Mouse (Mus musculus): ENCODE measurements around the gene Pitpnm2. TPM values are rescaled to one million over a fixed set of nuclear protein-coding genes. Genes with fewer than 3 reads are reported as not detected.

The Pitpnm2 gene
- polyA plus RNA-seq, 1 experiment from 2014 or later, result 1.9 TPM

GRCm38 (mm10) chr5:124184898-124185701 is 64.5 kb downstream of the Pitpnm2 start:
- Histone ChIP-seq H3K9me3 (replicated peaks; ENCODE audit: control insufficient read depth, low read length) (no peaks in the 10 kb centered on the region), H3K27me3 (ENCODE audit: control insufficient read depth, insufficient read depth, low read depth, low read length) (no peaks in the 10 kb centered on the region), H3K27ac (ENCODE audit: low read length) (no peak overlapping the region), H3K4me2 (ENCODE audit: low read depth, low read length) (no peak overlapping the region), H3K36me3 (ENCODE audit: control insufficient read depth, insufficient read depth) (no peaks in the 10 kb centered on the region), H3K4me3 (ENCODE audit: low read depth, low read length) (no peak overlapping the region), H3K4me1 (ENCODE audit: control insufficient read depth, low read depth, low read length) (peaks cover 46% of the 10 kb centered on the region), H3K9ac (ENCODE audit: low read depth, low read length) (no peak overlapping the region)
- no peak for ATAC-seq (ENCODE audit: low read depth)
- WGBS (ENCODE audit: insufficient replicate concordance), result 80% methylated on average over 15 of the region's 15 CpGs

DNA sequence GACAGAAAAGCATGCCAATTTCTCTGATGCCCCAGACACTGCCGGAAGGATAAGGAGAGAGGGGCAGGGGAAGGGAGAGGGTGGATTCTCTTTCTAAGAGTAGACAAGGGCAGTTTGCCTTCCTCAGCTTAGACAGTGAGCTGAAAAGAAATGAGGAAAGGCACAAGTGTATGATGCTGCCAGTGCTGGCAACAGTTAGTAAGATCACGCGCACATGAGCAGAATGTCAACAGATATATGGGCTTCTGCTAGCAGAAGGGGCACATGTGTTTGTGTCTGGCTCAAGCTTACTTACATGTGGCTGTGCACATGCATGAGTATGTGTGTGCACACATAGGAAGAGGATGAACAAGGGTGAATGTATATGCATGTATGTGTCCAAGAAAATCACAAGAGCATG is 65.4 kb downstream of the Pitpnm2 start:
- Histone ChIP-seq H3K9me3 (replicated peaks; ENCODE audit: control insufficient read depth, low read length) (no peaks in the 10 kb centered on the region), H3K36me3 (ENCODE audit: control insufficient read depth, insufficient read depth) (no peaks in the 10 kb centered on the region), H3K4me2 (ENCODE audit: low read depth, low read length) (no peak overlapping the region), H3K9ac (ENCODE audit: low read depth, low read length) (no peak overlapping the region), H3K4me1 (ENCODE audit: control insufficient read depth, low read depth, low read length) (peaks cover 40% of the 10 kb centered on the region), H3K4me3 (ENCODE audit: low read depth, low read length) (no peak overlapping the region), H3K27me3 (ENCODE audit: control insufficient read depth, insufficient read depth, low read depth, low read length) (no peaks in the 10 kb centered on the region), H3K27ac (ENCODE audit: low read length) (no peak overlapping the region)
- no peak for ATAC-seq (ENCODE audit: low read depth)
- 83% methylated on average over 3 of the region's 3 CpGs for WGBS (ENCODE audit: insufficient replicate concordance)

GRCm38 (mm10) chr5:124182642-124183041 is 66.9 kb downstream of the Pitpnm2 start:
- peaks cover 44% of the 10 kb centered on the region for H3K4me1 ChIP-seq (ENCODE audit: control insufficient read depth, low read depth, low read length)
- no peak overlapping the region for H3K27ac ChIP-seq (ENCODE audit: low read length)
- no peaks in the 10 kb centered on the region for H3K9me3 ChIP-seq (replicated peaks; ENCODE audit: control insufficient read depth, low read length)
- H3K4me2 ChIP-seq (ENCODE audit: low read depth, low read length), result no peak overlapping the region
- H3K36me3 ChIP-seq (ENCODE audit: control insufficient read depth, insufficient read depth), result no peaks in the 10 kb centered on the region
- no peak overlapping the region for H3K9ac ChIP-seq (ENCODE audit: low read depth, low read length)
- H3K4me3 ChIP-seq (ENCODE audit: low read depth, low read length), result no peak overlapping the region
- WGBS (ENCODE audit: insufficient replicate concordance), result 73% methylated on average over 7 of the region's 7 CpGs
- no peak for ATAC-seq (ENCODE audit: low read depth)
- no peaks in the 10 kb centered on the region for H3K27me3 ChIP-seq (ENCODE audit: control insufficient read depth, insufficient read depth, low read depth, low read length)

DNA sequence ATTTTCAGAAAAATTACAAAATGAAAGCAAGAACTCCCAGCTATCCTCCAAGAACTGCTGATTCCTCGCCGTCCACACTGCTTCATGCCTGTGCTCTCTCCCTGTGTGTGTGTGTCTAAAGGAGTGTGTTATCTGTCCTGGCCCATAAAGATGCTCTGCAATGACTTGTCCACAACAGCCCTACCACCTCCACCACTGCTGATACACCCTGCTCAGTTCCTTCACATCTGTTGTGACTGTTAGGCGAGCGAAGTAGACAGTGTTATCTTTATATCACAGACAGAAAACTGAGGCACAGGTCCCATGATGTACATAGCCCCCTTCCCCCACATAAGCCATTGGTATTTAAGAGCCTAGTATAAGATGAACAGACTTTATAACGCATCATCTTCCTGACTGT is 67.5 kb downstream of the Pitpnm2 start:
- Histone ChIP-seq H3K9me3 (replicated peaks; ENCODE audit: control insufficient read depth, low read length) (no peaks in the 10 kb centered on the region), H3K4me1 (ENCODE audit: control insufficient read depth, low read depth, low read length) (peaks cover 39% of the 10 kb centered on the region), H3K27ac (ENCODE audit: low read length) (no peak overlapping the region; the same call in 1 of the 2 replicates), H3K4me2 (ENCODE audit: low read depth, low read length) (peak overlapping the region; percentile 35), H3K27me3 (ENCODE audit: control insufficient read depth, insufficient read depth, low read depth, low read length) (no peaks in the 10 kb centered on the region), H3K36me3 (ENCODE audit: control insufficient read depth, insufficient read depth) (no peaks in the 10 kb centered on the region), H3K4me3 (ENCODE audit: low read depth, low read length) (no peak overlapping the region), H3K9ac (ENCODE audit: low read depth, low read length) (no peak overlapping the region)
- 30% methylated on average over 5 of the region's 5 CpGs for WGBS (ENCODE audit: insufficient replicate concordance)
- peak; percentile 89 for ATAC-seq (ENCODE audit: low read depth)

- H3K4me3 ChIP-seq (ENCODE audit: low read depth, low read length), result no peak overlapping the region
- peak overlapping the region; percentile 51; the same call in 1 of the 2 replicates for H3K27ac ChIP-seq (ENCODE audit: low read length)
- H3K4me2 ChIP-seq (ENCODE audit: low read depth, low read length), result no peak overlapping the region; the same call in 1 of the 2 replicates
- H3K36me3 ChIP-seq (ENCODE audit: control insufficient read depth, insufficient read depth), result no peaks in the 10 kb centered on the region
- no peak overlapping the region for H3K9ac ChIP-seq (ENCODE audit: low read depth, low read length)
- no peak for ATAC-seq (ENCODE audit: low read depth)
- H3K9me3 ChIP-seq (replicated peaks; ENCODE audit: control insufficient read depth, low read length), result no peaks in the 10 kb centered on the region
- no peaks in the 10 kb centered on the region for H3K27me3 ChIP-seq (ENCODE audit: control insufficient read depth, insufficient read depth, low read depth, low read length)
- 76% methylated on average over 12 of the region's 12 CpGs for WGBS (ENCODE audit: insufficient replicate concordance)
- H3K4me1 ChIP-seq (ENCODE audit: control insufficient read depth, low read depth, low read length), result peaks cover 33% of the 10 kb centered on the region
Measured at GRCm38 (mm10) chr5:124180500-124181167, 68.9 kb downstream of the Pitpnm2 start.

- H3K27me3 ChIP-seq (ENCODE audit: control insufficient read depth, insufficient read depth, low read depth, low read length), result no peaks in the 10 kb centered on the region
Measured at GRCm38 (mm10) chr5:124179411-124179810, 70.1 kb downstream of the Pitpnm2 start.

GRCm38 (mm10) chr5:124176726-124177132 is 72.8 kb downstream of the Pitpnm2 start:
- no peaks in the 10 kb centered on the region for H3K9me3 ChIP-seq (replicated peaks; ENCODE audit: control insufficient read depth, low read length)
- no peak overlapping the region for H3K27ac ChIP-seq (ENCODE audit: low read length)
- H3K9ac ChIP-seq (ENCODE audit: low read depth, low read length), result no peak overlapping the region
- no peaks in the 10 kb centered on the region for H3K27me3 ChIP-seq (ENCODE audit: control insufficient read depth, insufficient read depth, low read depth, low read length)
- no peak for ATAC-seq (ENCODE audit: low read depth)
- WGBS (ENCODE audit: insufficient replicate concordance), result 63% methylated on average over 7 of the region's 7 CpGs
- H3K36me3 ChIP-seq (ENCODE audit: control insufficient read depth, insufficient read depth), result no peaks in the 10 kb centered on the region
- H3K4me3 ChIP-seq (ENCODE audit: low read depth, low read length), result no peak overlapping the region
- peaks cover 34% of the 10 kb centered on the region for H3K4me1 ChIP-seq (ENCODE audit: control insufficient read depth, low read depth, low read length)
- H3K4me2 ChIP-seq (ENCODE audit: low read depth, low read length), result no peak overlapping the region

More at GRCm38 (mm10) chr5:124179411-124179810, 70.1 kb downstream of the Pitpnm2 start:
- H3K27ac ChIP-seq (ENCODE audit: low read length), result no peak overlapping the region
- no peaks in the 10 kb centered on the region for H3K9me3 ChIP-seq (replicated peaks; ENCODE audit: control insufficient read depth, low read length)
- no peak overlapping the region for H3K4me3 ChIP-seq (ENCODE audit: low read depth, low read length)
- ATAC-seq (ENCODE audit: low read depth), result no peak
- no peak overlapping the region; the same call in 1 of the 2 replicates for H3K9ac ChIP-seq (ENCODE audit: low read depth, low read length)
- no peaks in the 10 kb centered on the region for H3K36me3 ChIP-seq (ENCODE audit: control insufficient read depth, insufficient read depth)
- 59% methylated on average over 4 of the region's 4 CpGs for WGBS (ENCODE audit: insufficient replicate concordance)
- H3K4me1 ChIP-seq (ENCODE audit: control insufficient read depth, low read depth, low read length), result peaks cover 38% of the 10 kb centered on the region
- no peak overlapping the region for H3K4me2 ChIP-seq (ENCODE audit: low read depth, low read length)

- WGBS (ENCODE audit: insufficient replicate concordance), result 34% methylated on average over 4 of the region's 4 CpGs
- no peak overlapping the region for H3K4me2 ChIP-seq (ENCODE audit: low read depth, low read length)
- peaks cover 22% of the 10 kb centered on the region for H3K4me1 ChIP-seq (ENCODE audit: control insufficient read depth, low read depth, low read length)
- H3K36me3 ChIP-seq (ENCODE audit: control insufficient read depth, insufficient read depth), result no peaks in the 10 kb centered on the region
- no peak overlapping the region for H3K9ac ChIP-seq (ENCODE audit: low read depth, low read length)
- H3K9me3 ChIP-seq (replicated peaks; ENCODE audit: control insufficient read depth, low read length), result no peaks in the 10 kb centered on the region
- H3K27me3 ChIP-seq (ENCODE audit: control insufficient read depth, insufficient read depth, low read depth, low read length), result no peaks in the 10 kb centered on the region
- no peak overlapping the region for H3K27ac ChIP-seq (ENCODE audit: low read length)
- ATAC-seq (ENCODE audit: low read depth), result no peak
- no peak overlapping the region for H3K4me3 ChIP-seq (ENCODE audit: low read depth, low read length)
Measured at GRCm38 (mm10) chr5:124175138-124175537, 74.4 kb downstream of the Pitpnm2 start.

All from liver, embryonic 16.5 days (tissue).